Comparison of ENCODE assay signal across 10 mouse cellular contexts in genomic region chr3:108533114-108533885, GRCm38 (mm10). TPM values are rescaled to one million over a fixed set of nuclear protein-coding genes. Genes with fewer than 3 reads are reported as not detected.
A peak's percentile ranks its signal among the peaks of the same experiment; 100 is the strongest.
DNase-seq lines count a peak whose midpoint lies in the region; ATAC-seq lines count a peak whose summit lies in the region.
"Had no signal": no experiment of that assay in that cellular context is flagged by ENCODE, and none has a peak within 500 bp of the region (broad histone marks: within the 10 kb centered on the region; RNA-seq: fewer than 3 reads in every experiment).

No protein-coding gene starts in this region.

- peaks cover 19% of the 10 kb centered on the region for H3K27me3 ChIP-seq in kidney, embryonic 16.5 days (ENCODE audit: insufficient read depth, low read length)
- peaks cover 13% of the 10 kb centered on the region for H3K27me3 ChIP-seq in intestine, embryonic 15.5 days (replicated peaks)

- no peak overlapping the region for H3K4me2 ChIP-seq in kidney, embryonic 16.5 days (replicated peaks; ENCODE audit: low read depth, low read length)
- no peak overlapping the region for H3K4me2 ChIP-seq in intestine, embryonic 15.5 days (replicated peaks)
- H3K4me2 ChIP-seq: heart, embryonic 15.5 days had no signal

- H3K4me1 ChIP-seq in kidney, embryonic 16.5 days (ENCODE audit: insufficient read depth, low read length), result peaks cover 12% of the 10 kb centered on the region; the same call in 1 of the 2 replicates
- peaks cover 14% of the 10 kb centered on the region for H3K4me1 ChIP-seq in intestine, embryonic 15.5 days (replicated peaks)

- peaks cover 4% of the 10 kb centered on the region; the same call in 1 of the 2 replicates for H3K9me3 ChIP-seq in kidney, embryonic 16.5 days (ENCODE audit: low read length)
- H3K9me3 ChIP-seq in intestine, embryonic 15.5 days, result no peaks in the 10 kb centered on the region
- H3K9me3 ChIP-seq: heart, embryonic 15.5 days had no signal

- no peak overlapping the region for H3K27ac ChIP-seq in kidney, embryonic 16.5 days (ENCODE audit: low read length)
- H3K27ac ChIP-seq in intestine, embryonic 15.5 days, result 0 out of 2 replicates have a peak overlapping the region, but pooled peaks have one; percentile 17
- H3K27ac ChIP-seq: heart, embryonic 15.5 days; liver, embryonic 14.5 days had no signal

- DNase-seq in kidney, adult 11 months, result peak; percentile 48
- peak; percentile 53 for DNase-seq in adrenal gland, postnatal 14 days
- peak; percentile 75 for DNase-seq in lung, postnatal 36 days
- DNase-seq in frontal cortex, adult 2 months (ENCODE audit: extremely low spot score in 1 of 2, low spot score in 1 of 2), result no peak
- DNase-seq in embryo, embryonic 11 days, result no peak
- no peak for DNase-seq in embryo, embryonic 10.5 days (ENCODE audit: low spot score)

- WGBS in kidney, embryonic 16.5 days, result 61% methylated on average over 9 of the region's 9 CpGs
- 56% methylated on average over 9 of the region's 9 CpGs for WGBS in intestine, embryonic 15.5 days

- no peak for ATAC-seq in kidney, embryonic 16.5 days (ENCODE audit: low FRiP score, low TSS enrichment)
- peak; percentile 70 for ATAC-seq in intestine, embryonic 15.5 days

- no peak overlapping the region for H3K4me3 ChIP-seq in kidney, embryonic 16.5 days (ENCODE audit: low read length)
- no peak overlapping the region for H3K4me3 ChIP-seq in intestine, embryonic 15.5 days (replicated peaks)
- H3K4me3 ChIP-seq: heart, embryonic 15.5 days had no signal

- H3K9ac ChIP-seq in kidney, embryonic 16.5 days (replicated peaks; ENCODE audit: low read length), result no peak overlapping the region
- no peak overlapping the region for H3K9ac ChIP-seq in intestine, embryonic 15.5 days
- H3K9ac ChIP-seq: heart, embryonic 15.5 days; liver, embryonic 14.5 days had no signal

- H3K36me3 ChIP-seq in kidney, embryonic 16.5 days (ENCODE audit: insufficient read depth, low read length), result no peaks in the 10 kb centered on the region
- no peaks in the 10 kb centered on the region for H3K36me3 ChIP-seq in intestine, embryonic 15.5 days
- H3K36me3 ChIP-seq: heart, embryonic 15.5 days had no signal

RNA-seq across cellular contexts. Expression of gene 1700013F07Rik, which starts 0.7 kb away (rescaled TPM):
- 0.37 and 0.41 TPM in 2 replicates for polyA plus RNA-seq in kidney, embryonic 16.5 days (2015; fragmentation: Nextera tagmentation; extraction: Ambion mirVana)
- not detected in 2 replicates for total RNA-seq in adrenal gland, postnatal 14 days (2021)
- polyA plus RNA-seq in intestine, embryonic 15.5 days (2015; fragmentation: Nextera tagmentation; extraction: Ambion mirVana), result 0.34 TPM in 1 of 2 replicates, not detected in the other
- 1.2 and 1.4 TPM in 2 replicates for polyA plus RNA-seq in frontal cortex, adult 2 months (2012; rRNA removed)
- polyA plus RNA-seq: liver, embryonic 14.5 days had no signal

RNA-seq across cellular contexts. Expression of gene 5330417C22Rik, which starts 3.0 kb away (rescaled TPM):
- 1.4 TPM in 2 replicates for polyA plus RNA-seq in kidney, embryonic 16.5 days (2015; fragmentation: Nextera tagmentation; extraction: Ambion mirVana)
- 1.5 and 4.7 TPM in 2 replicates for total RNA-seq in adrenal gland, postnatal 14 days (2021)
- polyA plus RNA-seq in intestine, embryonic 15.5 days (2015; fragmentation: Nextera tagmentation; extraction: Ambion mirVana), result 17.1 and 26.7 TPM in 2 replicates
- 20.0 and 21.7 TPM in 2 replicates for polyA plus RNA-seq in frontal cortex, adult 2 months (2012; rRNA removed)

RNA-seq across cellular contexts. Expression of gene Tmem167b, which starts 29.0 kb away (rescaled TPM):
- 38.0 and 38.4 TPM in 2 replicates for polyA plus RNA-seq in kidney, embryonic 16.5 days (2015; fragmentation: Nextera tagmentation; extraction: Ambion mirVana)
- total RNA-seq in adrenal gland, postnatal 14 days (2021), result 41.3 and 43.1 TPM in 2 replicates
- 34.3 and 35.5 TPM in 2 replicates for polyA plus RNA-seq in intestine, embryonic 15.5 days (2015; fragmentation: Nextera tagmentation; extraction: Ambion mirVana)
- polyA plus RNA-seq in frontal cortex, adult 2 months (2012; rRNA removed), result 18.2 and 18.5 TPM in 2 replicates

RNA-seq across cellular contexts. Expression of gene Taf13, which starts 38.2 kb away (rescaled TPM):
- polyA plus RNA-seq in kidney, embryonic 16.5 days (2015; fragmentation: Nextera tagmentation; extraction: Ambion mirVana), result 34.0 and 35.6 TPM in 2 replicates
- total RNA-seq in adrenal gland, postnatal 14 days (2021), result 23.5 and 29.5 TPM in 2 replicates
- 38.4 and 39.4 TPM in 2 replicates for polyA plus RNA-seq in intestine, embryonic 15.5 days (2015; fragmentation: Nextera tagmentation; extraction: Ambion mirVana)
- 35.3 and 40.0 TPM in 2 replicates for polyA plus RNA-seq in frontal cortex, adult 2 months (2012; rRNA removed)

RNA-seq across cellular contexts. Expression of gene Wdr47, which starts 57.8 kb away (rescaled TPM):
- 8.9 and 10.6 TPM in 2 replicates for polyA plus RNA-seq in kidney, embryonic 16.5 days (2015; fragmentation: Nextera tagmentation; extraction: Ambion mirVana)
- 6.2 and 8.0 TPM in 2 replicates for total RNA-seq in adrenal gland, postnatal 14 days (2021)
- 7.0 and 8.7 TPM in 2 replicates for polyA plus RNA-seq in intestine, embryonic 15.5 days (2015; fragmentation: Nextera tagmentation; extraction: Ambion mirVana)
- 58.7 and 71.0 TPM in 2 replicates for polyA plus RNA-seq in frontal cortex, adult 2 months (2012; rRNA removed)

Comparison
In these comparisons a context has a peak if more than half of its experiments do, and no peak if none do; other contexts are left out.
1. DNase-seq: peak in kidney, adult 11 months (single experiment), adrenal gland, postnatal 14 days (single experiment) and lung, postnatal 36 days (single experiment); none in frontal cortex, adult 2 months (0 of 2), embryo, embryonic 11 days (single experiment) and embryo, embryonic 10.5 days (single experiment).